Mouse (Mus musculus) G1E (cell line): Measurements from ENCODE around the gene Fry.

ENCODE experiments used
- CTCF ChIP-seq: IDR thresholded peaks from 2 replicates; pipeline ENCODE4 v1.5.1; 2012; ENCODE audit warnings: low read depth, low read length, inconsistent platforms, mixed read lengths
- GATA1 ChIP-seq: IDR thresholded peaks from 2 replicates; pipeline ENCODE4 v1.6.1; 2012; ENCODE audit warnings: borderline replicate concordance, low read length, inconsistent platforms, mixed read lengths
- POLR2AphosphoS5 ChIP-seq: IDR thresholded peaks from 2 replicates; pipeline ENCODE4 v1.6.1; 2012; ENCODE audit warnings: low read depth, low read length, inconsistent platforms; ENCODE audit not compliant: insufficient replicate concordance
- TAL1 ChIP-seq: conservative IDR thresholded peaks from 2 replicates; pipeline ENCODE4 v1.6.1; 2012; ENCODE audit warnings: low read depth, low read length, inconsistent platforms, mixed read lengths

DNA sequence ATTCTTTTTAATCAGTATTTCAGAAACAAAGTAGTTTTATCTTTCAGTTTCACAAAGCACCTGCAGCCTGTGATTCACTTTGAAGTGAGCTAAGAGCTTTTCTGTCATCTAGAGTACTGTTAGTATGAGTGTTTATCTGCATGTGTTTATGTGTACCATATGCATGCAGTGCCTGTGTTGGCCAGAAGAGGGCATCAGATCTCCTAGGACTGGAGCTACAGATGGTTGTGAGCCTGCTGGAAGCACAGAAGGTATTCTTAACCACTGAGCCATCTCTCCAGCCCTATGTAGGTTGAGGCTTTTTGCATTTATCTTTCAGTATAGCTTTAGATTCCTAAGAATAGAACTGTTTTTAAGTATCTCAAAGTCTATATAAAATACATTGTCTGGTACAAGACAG is 56.5 kb downstream of the Fry start:
- TF ChIP-seq TAL1 (no peak), POLR2AphosphoS5 (no peak), CTCF (no peak), GATA1 (no peak)
